Mouse (Mus musculus) telencephalon, adult 2 months (tissue): ENCODE results near the gene Gm10775.

Source experiments
- DNase-seq: peaks from one replicate; pipeline ENCODE4 v3.0.0-alpha.2; 2011; ENCODE audit warnings: low read depth, low spot score

Gene Gm10775

DNA sequence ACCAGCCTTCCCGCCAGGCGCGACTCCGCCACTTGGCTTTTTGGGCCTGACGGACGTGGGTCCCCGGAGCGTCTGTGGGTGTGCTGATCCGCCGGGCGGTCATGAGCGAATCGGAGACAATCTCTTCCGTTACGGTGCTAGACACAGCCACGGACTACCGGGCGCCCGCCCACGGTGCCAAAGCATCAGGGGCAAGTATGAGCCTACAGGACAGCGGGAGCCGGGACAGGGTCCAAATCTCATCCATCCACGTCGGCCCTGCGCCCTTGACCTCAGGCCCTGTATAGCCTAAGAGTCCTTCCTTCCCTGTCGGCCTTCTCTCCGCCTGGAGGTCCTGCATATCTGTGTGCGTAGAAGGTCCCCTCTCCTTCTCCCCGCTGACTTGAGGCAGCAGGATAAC is at the start of gene Gm10775:
TSS of gene Gm10775 (plus strand) at position 301 of the 400 bp plus-strand sequence.
- no peak for DNase-seq

DNA sequence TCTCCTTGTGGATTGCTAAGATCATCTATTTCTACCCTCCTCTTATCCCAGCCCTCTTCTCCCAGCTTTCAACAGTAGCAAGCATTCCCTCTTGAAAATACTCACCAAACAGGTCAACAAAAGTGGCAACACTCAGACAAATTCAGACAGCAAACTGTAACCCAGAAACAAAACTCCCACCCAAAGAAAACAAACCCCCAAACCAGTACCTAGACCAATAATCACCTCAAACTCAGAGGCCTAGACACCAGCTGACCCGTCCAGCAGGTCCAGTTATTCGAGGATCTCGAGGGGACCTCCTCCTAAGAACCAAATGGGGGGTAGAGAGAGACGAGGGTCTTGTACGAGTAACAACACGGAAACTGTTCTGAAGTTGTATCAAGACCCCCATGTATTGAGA is 33.4 kb upstream of the Gm10775 start:
- DNase-seq: no peak

DNA sequence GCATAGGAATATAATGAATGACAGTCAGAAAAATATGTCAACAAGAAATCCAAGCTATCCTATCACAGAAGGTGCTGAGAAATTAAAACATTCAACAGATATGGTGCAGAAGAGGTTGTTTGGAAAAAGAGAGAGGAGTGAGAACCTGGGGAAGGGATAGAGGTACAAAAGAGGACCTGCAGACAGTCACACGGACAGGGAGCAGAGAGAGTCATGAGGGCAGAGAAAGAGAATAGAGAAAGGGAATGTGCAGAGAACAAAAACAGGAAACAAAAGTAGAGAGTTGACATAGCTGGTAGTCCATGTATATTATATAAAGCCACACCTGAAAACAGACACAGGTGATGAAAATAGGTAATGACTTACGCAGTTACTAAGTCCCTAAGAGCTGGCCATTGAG is 32.7 kb upstream of the Gm10775 start:
- DNase-seq: no peak

DNA sequence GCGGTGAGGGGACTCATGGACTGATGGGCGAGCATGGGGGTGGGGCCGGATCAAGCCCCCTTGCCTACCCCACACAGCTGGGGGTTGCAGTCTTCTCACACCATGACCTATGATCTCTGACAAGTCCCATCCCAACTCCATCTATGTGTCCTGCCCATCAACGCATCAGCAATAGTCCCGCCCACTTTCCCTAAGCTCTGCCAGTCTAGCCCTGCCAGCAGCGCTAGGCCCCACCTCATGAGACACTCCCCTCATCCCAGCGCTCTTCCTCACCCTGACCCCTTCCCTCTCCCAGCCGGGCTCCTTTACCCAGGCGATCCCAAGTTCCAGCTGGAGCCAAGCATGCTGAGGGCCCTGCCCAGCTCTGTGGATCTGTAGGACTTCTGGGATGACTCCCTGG is 22.1 kb upstream of the Gm10775 start:
- no peak for DNase-seq

DNA sequence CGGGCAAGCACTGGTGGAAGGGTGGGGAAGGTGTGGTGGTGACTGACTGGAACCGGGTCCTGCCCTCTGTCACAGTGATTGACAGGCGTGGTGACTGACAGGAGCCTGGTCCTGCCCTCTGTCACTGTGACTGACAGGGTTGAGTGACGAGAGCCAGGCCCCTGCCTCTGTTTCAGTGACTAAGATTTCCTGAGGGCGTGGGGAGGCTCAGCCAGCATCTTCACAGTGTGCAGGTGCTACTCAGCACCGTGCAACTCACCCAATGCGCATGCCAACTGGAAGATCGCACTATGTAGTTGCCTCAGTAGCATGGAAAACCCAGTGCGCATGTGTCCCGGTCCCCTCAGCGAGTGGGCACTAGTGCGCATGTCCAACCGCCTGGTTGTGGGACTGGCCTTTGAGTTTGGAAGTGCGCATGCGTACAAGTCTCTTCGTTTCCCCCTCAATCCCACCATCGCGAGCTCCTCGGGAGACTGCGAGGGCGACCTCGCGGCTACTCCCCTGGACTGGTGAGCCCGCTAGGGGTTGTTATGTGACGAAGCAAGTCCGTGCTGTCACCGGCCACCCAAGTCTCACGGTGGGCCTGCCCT is 18.7 kb upstream of the Gm10775 start:
- DNase-seq: peak; percentile 96

DNA sequence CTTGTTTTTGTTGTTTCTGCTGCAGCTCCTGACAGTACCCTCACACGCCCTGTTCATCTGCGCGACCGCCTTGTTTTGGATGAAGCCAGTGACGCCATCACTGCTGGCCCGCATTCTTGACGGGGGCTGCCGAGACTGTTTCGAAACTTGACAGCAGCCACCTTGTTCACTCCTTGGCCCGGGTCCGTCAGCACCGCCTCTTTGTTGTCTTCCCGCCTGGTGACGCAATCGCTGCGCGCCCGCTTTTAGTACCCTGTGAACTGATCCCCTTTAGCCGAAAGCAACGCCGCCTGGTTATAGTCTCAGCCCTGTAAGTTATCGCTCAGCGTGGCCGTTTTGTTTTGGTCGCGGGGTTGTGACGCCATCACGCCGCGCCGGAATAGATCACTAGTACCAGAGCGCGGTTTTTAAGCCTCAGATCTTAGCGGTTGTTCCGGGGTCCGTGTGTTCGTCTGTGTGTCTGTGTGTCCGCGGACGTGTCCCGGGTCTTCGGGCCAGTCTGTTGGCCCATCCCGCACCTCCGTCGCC is 18.2 kb upstream of the Gm10775 start:
- DNase-seq: peak; percentile 96

DNA sequence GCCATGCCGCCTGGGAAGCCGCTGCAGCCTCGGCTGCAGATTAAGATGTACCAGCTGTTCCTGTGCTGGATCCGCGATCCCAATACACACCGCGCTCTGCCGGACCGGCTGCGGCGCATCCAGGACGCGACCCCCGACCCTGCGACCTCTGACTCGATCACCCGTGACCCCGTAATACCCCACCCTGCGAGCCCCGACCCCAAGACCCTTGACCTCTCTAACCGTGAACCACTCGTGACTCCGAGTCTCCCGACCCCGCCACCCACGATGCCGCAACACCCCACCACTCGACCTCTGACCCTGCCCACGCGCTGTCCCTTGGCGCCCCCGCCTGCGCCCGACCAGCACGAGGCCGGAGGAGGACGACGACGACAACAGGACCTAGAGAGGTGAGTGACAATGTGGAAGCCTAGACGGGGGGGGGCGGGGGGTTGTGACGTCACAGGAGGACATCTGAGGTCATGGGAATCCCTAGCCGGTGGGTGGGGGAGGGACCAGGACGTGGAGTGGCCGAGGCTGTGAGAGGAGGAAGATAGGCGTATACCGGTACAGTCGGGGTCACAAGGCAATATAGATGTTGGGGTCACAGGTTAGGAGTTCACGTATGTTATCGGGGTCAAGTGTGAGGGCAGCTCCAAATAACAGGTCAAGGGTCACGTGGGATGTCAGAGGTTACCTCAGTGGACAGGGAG is 17.6 kb upstream of the Gm10775 start:
- no peak for DNase-seq

DNA sequence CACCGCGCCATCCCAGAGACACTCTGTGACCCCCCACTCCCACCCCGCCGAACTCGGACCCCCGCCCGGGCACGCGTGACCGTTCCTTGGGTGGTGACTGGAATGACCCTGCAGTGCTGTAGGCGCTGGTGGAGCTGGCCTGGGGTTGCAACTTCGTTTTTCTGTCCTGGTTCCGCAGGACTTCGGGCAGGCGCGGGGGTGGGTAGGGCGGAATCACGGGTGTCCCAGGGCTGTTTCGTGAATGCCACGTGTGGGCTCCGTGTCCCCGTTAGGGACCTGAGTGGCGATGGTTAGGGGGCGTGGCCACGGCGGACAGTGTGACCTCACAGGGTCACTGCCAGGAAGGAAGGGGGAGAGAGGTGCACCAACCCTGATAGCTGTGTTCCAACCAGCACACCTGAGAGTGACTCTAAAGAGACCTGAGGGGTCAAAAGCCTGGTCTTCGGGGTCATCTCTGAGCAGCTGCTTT is 17.0 kb upstream of the Gm10775 start:
- DNase-seq: no peak

DNA sequence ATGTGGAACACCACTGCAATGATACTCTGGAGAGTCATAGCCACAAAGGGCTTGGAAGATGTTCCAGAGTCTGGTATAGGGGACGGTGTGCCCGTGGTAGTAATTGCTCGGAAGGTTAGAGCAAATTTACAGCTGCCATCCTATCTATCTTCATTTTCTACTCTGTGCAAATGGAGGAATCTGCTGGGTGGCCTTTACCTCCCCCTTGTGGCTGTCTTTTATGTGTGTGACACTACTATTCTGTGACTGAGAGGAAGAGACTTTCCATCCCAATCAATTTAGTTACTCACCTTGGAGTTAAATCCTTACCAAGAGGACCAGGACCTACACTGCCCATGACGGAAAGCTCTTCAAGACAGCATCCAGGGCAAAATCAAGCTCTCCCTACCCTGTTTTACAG is 16.1 kb upstream of the Gm10775 start:
- DNase-seq: no peak

DNA sequence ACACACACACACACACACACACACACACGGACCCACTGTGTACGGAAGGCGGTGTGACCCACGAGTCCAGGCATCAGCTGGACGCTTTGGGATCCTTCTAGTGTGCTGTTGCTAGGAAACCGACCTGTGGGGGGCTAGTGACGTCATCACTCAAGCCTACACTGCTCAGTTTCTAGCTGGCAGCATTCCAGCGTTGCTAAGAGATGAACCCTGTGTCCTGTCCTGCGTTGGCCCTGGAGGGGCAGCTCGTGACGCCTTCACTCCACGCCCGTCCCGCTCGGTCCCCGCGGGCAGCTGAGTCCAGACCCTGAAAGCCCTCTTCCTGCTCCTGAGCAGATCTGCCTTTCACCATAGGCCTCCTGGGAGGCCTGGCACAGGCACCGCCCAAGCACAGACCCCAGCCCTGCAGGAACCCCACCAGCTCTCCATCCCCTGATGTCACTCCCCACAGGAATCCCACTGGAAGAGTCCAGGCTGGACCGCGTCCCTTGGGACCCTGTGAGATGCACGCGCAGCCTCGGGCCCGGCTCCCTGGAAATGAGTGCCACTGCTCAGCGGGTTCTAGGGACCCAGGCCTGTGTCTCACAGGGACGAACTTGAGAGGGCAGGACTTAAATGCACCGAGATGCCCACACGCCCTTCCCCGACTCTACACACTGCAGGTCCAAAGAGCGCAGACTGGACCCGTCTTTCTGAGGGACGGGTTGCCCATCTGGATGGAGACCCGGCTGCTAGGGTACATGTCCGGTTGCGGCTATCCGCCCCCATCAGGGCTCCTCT is 974 bp upstream of the Gm10775 start:
- DNase-seq: peak; percentile 81

DNA sequence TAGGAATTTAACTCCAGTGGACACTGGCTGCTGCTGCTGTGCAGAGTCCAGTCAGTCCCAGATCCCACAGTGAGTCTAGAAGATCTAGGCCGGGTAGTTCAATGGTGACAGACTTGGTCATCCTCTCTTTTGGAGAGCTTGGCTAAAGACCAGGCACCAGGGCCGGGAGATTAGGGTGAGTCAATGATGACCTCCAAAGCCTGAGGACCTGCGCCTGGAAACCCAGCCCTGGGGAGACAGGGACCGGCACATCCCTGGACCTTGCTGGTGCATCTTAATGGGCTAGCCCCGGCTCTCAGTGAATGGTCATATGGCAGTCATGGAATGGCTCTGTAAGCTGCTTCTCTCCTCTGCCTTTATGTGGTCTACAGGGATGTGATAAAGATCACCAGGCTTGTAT is 2.7 kb downstream of the Gm10775 start:
- DNase-seq: no peak

DNA sequence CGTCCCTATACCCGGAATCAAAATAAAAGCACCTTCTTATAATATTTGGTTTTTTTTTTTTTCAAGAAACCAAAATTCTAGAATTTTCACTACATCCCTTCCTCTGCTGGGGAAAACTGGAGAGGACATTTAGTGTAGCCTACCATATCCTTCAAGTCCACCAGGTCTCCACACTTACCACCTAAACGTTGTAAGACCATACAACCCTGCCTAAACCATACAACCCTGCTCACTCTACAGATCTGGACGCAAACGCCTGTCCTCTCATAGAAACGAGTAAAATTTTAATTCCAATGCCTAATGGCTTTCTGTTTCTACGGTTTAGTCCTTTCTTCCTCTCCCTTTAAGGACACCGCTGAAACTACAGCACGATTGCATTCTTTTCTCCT is 18.6 kb downstream of the Gm10775 start:
- DNase-seq: no peak

DNA sequence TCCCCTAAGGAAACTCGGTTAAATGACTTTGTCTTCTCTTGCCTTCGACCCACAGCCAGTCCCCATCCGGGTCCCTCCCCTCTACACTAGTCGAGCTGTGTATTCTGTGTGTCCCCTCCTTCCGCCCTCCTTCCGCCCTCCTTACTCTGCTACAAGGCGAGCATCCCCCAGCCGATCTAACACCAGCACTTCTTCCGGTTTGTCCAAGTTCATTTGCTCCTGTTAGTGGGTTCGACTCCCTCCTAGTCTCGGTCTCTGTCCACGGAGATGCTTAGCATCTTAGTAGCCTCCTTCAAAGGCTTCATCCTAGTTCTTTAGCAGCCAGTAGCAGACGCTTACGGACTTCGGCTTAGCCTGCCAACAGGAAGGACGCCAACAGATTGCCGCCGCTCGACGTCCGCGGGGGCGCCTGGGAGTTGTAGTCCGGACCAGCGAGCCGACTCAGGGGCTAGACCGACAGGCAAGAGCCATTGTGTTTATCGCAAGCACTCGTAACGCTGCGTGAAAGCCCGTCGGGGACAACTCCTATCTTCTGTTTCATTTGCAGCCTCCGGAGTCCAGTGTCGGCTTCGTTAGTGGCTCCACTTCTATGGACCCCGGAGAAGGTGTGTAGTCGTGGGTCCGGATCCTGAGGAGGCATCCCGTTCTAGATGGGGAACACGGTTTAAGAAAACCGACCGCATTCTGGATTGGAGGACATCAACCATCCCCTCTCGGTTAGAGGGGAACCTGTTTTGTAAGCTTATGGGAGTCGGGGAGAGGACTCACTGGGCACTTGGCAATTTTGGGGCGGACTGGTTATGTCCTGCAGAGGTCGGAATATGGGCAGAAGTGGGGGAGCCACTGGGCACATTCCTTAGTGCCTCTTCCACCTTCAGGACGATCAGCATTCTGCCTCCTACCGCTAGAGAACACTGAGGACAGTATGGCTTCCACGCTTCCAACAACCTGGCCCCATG is 19.3 kb downstream of the Gm10775 start, which contains the start of gene Zfp369:
TSS of gene Zfp369 (plus strand) at position 432 of the 959 bp plus-strand sequence.
- DNase-seq: peak; percentile 97

DNA sequence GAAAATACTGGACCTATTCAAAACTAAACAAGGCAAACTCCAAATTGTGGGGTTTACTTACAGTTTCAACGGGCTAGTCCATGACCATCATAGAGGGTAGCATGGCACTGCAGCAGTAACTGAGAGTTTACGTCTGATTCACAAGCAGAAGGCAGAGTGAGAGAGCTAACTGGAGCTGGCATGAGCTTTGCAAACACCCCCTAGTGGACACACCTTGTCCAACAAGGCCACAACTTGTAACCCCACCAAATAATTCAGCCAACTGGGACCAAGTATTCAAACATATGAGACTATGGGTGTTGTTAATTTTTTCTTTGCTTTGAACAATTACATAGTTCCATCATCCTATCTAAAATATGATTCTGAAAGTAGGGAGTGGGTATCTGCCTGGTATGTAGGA is 27.4 kb downstream of the Gm10775 start:
- DNase-seq: no peak

DNA sequence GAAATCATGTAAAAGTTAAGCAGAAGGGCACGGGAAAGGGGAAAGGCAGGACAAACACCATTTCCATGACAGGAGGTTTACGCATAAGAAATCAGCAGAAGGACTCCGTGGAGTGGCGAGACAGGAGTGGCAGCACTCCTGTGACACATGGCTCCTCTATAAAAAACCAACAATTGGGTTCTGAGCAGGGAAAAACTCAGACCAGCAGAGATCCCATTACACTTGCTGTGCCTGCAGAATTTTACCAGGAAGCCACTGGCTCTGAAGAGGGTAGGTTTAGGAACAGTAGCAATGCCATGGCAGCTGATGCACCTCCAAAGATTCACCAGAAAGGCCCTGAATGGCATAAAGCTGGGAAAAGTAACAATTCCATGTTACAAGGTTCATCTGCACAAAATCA is 37.0 kb downstream of the Gm10775 start:
- no peak for DNase-seq
